Mouse (Mus musculus) gastrocnemius, adult 8-10 months (tissue): ENCODE results near the gene Cacna1b. TPM values are rescaled to one million over a fixed set of nuclear protein-coding genes. Genes with fewer than 3 reads are reported as not detected.

Experiments
- DNase-seq, 2 experiments: peaks; one replicate each; pipeline ENCODE4 v3.0.0; 2022; ENCODE audit warnings: low spot score in 2 of 2
- total RNA-seq, 4 experiments: library from RNA; stranded (reverse); gene quantifications; 2 replicates each; pipeline ENCODE4 v1.2.4; 2022

Gene Cacna1b
- total RNA-seq, 4 experiments from 2014 or later: not detected

DNA sequence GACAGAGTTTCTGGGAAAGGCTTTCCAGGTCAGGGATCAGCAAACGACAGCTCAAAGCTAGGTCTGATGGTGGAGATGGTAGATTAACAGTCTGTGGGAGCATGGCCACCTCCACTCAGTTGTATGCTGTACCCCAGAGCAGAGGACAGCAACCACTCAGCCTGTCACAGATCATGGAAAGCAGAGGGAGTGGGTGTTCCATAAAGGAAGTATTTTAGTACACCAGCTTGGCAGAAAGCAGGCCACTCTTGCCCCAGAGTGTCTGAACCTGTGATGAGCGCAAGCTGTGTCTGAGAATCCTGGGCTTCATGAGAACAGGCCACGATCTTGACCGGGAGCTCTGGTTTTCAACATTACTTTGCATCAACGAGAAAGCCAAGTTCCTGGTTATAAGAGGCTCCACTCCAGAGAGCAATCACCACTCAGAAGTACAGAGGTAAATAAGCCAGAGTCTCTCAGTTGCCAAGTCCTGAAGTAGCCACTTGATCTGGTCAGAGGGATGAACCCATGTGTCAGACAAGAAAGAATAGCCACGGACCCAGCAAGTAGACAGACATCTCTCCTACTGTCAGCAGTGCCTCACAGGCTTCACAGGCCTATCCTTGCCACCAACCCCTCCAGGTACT lies 103.7 kb downstream of the Cacna1b start:
- DNase-seq: no peak

DNA sequence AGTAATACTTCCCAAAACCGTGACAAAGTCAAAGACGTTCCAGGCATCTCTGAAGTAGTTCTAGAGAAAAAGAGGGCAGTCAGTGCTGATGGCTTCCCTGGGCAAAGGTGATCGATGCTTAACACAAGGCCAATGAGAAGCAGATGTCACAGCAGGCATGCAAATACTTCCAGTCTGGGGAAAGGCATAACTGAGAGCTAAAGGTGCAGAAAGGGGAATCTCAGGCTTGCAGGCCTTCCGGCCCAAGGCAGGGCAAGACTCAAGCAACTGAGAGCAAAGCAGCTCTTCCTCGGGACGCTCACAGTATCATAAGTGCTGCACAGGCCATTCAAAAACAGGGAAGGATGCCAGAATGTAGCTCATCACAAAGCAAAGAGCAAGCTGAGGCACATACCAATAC lies 114.4 kb downstream of the Cacna1b start:
- no peak for DNase-seq

DNA sequence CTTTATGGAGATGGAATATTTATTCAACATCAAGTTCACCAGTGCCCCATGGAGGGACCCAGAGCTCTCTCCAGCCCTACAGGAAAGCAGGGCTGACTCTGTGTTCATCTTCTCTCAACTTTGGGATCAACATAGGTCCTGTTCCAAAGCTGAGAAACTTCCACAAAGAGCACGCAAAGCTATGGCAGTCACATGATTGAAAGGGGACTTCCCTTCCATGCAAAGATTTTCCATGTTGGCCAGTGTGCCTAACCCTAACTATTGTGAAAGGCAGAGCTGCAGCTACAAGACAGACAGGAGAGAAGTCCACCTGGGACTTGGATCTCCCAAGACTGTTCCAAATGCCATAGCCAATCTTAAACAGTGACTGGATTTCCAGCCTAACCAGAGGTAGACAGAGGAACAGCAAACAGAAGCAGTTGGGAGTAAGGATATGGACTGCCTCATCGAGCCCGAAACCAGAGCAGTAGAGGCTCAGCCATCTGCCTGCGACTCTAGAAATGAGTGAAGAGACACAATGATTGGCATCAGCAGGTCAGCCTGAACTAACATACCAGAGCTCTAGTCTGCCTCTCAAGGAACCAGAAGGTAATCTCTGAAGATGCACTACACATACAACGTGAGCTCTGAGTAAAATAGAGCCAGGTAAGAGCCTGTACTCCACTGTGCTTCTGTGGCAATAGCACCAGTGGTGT lies 116.4 kb downstream of the Cacna1b start:
- DNase-seq: no peak

DNA sequence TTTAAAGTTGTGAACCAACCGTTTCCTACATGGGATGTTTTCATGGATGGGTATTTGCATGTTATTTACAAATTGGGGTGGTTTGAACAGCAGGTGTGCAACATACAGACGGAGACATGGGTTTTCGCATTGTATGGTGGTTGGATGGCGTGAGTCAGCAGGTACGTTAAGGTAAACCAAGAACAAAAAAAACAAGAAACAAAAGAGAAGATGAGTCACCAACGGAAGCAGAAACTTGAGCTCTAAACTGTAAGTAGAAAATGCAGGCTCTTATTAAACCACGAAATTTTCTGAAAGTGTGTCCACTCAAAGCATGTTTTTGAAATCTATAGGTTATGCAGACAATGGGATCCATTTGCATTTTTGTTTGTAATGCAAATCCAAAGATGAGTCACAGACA lies 120.1 kb downstream of the Cacna1b start:
- DNase-seq: no peak

DNA sequence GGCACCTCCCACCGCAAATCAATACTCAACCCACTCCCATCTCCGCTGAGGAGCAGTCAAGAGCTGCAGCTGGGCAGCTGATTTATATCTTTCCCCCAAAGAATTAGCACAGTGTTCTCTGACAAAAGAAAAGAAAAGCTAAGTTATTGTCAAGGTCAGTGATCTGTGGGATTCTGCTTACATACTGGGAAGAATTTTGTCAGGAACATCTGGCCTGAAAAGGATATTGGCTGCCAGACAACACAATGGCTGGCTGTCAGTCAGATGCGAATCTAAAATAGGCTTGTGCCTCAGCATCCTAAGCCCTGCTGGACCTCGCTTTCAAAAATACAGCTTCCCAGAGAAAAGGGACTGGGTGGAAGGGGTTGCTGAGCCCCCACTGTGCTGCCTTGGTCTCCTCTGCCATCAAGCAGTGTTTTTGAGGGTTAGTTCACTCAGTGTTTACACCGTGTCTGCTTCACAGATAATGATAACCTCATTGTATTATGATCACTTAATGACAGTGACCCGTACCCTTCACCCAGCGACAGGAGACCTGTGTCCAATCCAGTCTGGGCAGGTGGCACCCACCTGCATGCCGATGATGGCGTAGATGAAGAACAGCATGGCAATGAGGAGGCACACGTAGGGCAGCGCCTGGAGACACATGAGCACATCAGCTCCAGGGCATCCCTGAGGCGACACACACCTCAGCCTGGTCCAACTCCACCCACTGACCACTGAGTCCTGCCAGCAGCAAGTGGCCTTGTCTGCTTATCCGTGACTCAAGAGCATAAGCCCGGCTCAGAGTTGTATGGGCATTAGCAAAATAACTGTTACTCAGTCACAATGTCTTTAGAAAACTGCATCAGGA lies 124.6 kb downstream of the Cacna1b start:
- DNase-seq: no peak

DNA sequence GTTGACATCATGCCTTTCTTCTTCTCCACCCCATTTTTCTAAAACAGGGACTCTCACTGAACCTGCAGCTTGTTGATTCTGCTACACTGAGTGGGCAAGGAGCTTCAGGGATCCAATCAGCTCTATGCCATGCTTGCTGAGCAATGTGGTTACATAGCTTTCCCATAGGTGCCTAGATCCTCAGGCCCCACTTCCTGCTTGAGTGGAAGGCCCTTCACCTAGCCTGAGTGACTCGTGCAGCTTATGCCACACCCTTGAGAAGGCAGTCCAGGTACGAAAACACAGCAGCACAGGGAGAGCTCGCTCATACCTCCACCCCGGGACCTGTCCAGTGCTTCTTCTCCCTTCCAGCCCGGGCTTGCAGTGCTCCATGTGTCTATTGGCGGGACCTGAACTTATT lies 129.3 kb downstream of the Cacna1b start:
- no peak for DNase-seq

DNA sequence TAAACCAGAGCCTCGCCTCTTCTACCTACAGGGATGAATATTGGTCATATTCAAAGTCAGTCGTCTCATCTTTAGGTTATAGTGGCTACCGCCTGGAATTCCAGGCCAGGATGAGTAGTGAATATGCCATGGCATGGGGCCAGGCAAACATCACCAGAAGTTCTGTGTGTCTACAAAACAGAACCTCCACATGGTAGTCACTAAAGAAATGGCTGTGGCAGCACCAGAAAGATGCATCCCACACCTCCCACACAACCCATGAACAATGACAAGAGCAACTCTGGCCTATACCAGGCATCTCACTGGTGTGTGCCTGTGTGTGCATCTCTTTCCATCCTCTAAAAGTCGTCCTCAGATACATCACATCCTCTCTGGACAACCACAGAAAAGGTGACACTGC lies 145.8 kb downstream of the Cacna1b start:
- no peak for DNase-seq

DNA sequence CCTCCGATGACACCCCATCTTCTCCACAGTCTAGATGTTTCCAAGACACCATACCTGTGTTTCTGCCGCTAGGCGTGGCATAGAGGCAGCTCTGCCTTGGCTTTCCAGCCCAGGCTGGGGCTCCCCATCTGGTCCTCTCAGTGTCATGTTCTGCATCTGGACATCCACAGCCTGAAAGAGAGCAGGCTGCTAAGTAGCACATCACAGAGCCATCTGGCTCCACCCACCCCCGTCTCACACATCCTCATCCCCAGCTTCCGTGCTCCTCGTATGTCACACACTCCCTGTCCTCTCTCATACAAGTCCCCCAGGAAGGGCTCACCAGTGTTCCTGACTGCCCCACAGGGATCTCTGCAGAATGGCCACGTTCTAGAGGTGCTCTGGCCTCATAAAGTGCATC lies 153.2 kb downstream of the Cacna1b start:
- no peak for DNase-seq

DNA sequence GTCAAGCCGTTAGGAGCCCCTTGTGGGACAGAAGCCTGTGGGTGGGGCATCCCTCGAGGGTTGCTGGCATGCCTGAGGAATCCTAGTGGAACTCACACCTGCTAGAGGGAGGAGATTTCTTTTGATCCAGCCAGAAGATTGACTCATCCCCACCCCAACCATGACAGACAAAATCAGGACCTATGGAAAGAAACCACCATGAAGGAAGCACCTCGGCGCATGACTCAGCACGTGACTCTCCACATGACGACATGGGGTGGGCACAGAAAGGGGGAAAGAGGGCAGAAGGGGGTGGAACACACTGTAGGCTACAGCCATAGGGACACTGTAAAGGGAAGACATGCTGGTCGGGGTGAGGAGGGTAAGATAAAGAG lies 154.2 kb downstream of the Cacna1b start:
- no peak for DNase-seq

DNA sequence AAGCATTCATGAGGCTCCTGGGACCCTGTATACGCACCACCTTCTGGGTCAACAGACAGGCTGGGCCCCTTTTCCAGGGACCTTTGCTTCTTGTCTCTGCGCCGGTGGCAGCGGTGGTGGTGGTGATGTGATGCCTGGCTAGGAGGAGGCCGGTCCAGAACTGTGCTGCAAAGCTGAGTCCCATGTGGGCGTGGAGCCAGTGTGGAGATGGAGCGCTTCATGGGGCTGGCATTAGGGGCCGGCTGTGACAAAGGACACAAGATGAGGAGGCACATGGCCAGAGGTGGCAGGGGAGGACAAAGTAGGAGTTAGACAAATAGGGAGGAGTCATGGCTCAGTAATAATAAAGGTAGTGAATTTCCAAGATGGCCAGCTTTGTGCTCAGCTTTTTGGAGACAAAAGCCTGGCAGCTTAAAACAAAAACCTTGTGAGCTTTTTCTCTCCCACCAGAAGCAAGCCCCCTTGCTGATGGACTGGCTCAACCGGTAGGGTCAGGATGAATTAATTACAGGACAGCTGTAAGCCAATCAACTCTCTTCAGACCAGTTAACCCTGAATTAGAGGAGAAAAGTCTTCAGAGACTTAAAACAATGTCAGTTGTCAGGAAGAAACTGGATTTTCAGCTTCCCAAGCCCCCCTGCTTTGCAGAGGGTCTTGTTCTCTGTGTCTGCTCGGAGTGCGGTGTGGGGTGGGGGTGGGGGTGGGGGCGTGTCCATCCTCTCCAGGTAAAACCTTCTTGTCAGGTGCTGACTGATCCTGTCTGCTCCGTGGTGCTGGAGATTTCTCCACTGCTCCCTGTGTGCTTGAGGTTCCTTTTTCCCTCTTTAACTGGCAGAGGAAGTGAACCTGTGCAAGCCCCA lies 154.8 kb downstream of the Cacna1b start:
- no peak for DNase-seq

DNA sequence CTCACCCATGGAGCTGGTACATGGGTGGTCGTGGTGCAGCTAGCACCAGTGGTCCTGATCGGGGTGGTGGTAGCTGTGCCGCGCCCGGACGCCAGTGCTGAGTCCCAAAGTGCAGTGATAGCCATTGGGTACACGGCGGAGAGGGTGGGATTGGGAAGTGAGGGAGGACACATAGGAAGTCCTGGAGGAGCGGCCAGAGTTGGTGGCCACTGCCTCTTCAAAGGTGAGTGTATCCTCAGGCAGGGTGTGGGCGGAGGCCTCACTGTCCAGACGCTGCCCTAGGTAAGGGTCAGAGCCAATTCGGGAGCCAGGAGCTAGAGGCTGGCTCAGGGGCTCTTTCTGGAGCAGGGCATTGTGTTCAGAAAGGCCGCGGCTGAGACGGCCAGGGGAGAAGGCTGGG lies 156.4 kb downstream of the Cacna1b start:
- DNase-seq: no peak

DNA sequence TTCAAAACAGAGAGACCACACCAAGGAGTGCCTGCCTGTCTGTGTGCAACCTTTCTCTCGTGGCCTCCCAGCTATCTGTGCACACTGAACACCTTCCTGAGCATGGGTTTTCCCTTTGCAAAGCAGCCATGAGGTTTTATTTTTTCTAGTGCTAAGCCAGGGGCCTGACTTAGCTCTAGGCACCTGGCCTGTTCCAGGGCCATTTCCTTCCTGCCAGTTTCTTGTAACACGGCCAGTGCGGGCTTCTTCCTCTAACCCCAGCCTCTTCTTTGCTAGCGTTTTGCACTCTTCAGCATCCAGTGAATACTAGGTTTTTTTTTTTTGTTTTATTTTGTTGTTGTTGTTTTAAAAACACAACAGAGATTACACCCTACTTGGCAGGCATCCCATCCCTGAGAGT lies 157.9 kb downstream of the Cacna1b start:
- DNase-seq: no peak

DNA sequence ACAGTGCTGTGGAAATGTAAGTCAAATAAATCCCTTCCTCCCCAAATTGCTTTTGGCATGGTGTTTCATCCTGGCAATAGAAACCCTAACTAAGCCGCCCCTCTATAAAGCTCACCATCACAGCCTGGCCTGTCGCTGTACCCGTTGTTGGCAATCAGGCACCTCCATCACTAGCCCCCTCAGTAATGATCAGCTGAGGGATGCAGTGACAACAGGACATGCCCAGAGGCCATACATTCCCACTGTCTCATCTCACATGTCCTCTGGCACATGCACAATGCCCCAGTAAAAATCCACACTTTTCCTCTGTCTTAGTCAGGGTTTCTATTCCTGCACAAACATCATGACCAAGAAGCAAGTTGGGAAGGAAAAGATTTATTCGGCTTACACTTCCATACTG lies 173.5 kb downstream of the Cacna1b start:
- DNase-seq: no peak

DNA sequence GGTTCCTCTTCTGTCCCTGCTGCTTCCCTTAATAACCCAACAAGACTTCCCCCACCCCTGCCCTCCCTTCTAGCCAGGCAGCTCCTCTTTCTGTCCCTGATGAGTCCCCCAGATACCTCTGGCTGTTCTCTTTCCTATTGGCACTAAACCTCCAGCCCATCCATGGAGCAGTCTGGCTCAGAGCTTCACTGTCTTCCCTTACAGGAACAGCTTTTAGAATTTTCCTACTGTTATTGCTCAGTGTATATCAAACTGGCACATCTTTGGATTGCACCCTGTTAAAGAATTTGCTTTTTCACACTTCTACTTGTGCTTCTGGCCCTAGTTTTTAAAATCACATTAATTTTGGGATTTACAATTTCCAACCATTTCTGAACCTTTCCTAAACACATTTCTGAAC lies 175.0 kb downstream of the Cacna1b start:
- DNase-seq: no peak

DNA sequence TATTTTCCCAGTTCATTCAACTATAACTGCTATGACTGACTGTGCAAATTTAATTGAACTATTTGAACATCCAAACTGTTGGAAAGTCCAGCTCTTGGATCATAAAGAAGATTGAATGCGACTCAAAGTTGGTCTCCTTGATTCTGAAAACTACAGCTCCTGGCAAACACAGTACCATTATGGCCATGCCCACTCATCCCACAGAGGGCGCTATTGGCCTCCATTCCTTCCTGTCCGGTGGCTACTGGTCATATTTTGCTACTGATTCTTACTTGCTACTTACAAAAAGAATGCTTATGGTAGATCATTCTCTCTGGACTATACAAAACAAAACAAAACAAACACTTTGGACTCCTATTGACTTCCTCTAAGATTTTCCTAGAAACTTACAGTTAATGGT lies 188.3 kb downstream of the Cacna1b start:
- DNase-seq: peak in 1 of 2 experiments; percentile 7

DNA sequence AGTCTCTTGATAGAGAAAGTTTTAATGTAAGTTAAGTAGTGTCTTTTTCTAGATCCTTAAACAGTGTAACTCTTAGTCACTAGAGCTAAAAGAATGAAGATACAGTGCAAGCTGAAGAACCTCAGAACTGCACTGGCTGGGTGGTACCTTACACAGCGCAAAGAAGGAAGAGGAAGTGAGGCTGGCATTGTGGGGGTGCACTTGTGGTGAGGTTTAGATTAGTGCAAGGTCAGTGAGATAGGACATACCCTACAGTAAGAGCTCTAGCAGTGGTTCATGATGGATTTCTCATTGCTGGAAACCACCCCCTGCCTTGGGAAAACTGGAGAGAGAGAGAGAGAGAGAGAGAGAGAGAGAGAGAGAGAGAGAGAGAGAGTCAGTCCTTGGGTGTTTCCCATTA lies 192.0 kb downstream of the Cacna1b start:
- no peak for DNase-seq

DNA sequence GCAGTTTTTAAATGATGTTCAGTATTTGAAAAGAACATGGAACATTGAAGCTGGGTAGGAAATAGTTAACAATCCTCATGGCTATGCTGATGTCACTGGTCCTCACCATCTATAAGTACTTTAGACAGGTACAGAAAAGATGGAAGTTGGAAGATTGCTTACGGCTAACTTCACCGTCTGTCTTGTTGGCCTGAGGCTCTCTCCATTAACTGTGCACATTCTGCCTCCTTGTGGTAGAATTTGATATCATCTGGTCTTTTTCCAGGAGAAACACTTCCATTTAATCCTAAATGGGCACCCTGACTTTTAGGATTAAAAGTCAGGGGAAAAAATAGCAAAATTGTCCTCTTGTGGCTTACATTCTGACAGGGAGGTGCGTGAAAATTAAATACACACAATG lies 194.4 kb downstream of the Cacna1b start:
- DNase-seq: no peak

DNA sequence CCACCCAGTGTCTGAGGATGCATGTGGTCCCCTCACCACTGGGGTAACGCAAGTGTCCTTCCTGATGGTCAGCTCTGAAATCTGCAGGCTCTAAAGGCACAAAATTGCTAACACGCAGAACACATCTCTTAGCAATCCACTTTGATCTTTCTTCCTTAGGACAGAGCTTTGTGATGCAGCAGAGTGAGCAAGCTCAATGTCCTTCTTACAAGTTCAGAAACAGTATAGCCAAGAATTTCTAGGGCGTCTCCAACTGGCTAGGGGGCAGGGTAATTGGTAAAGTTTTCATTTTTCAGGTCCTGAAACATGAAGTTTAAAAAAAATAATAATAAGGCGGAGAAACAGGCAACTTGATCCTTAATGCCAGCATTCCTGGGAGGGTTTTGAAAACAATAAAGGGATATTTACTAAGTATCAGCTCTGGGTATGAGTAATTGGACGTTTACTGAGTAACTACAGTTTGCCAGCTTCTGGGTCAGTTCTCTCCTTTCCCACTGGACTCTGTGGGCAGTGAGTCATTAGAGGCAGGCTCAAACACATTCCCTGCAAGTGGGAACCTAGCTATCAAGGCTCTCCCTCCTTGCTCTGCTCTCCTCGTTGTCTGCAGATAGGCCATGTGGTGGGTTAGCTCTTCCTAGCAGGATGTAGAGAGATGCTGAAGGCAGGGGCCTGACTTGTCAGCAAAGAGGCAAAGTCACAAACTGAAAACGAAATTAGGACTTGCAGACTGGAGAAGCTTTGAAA lies 200.2 kb downstream of the Cacna1b start:
- DNase-seq: no peak

DNA sequence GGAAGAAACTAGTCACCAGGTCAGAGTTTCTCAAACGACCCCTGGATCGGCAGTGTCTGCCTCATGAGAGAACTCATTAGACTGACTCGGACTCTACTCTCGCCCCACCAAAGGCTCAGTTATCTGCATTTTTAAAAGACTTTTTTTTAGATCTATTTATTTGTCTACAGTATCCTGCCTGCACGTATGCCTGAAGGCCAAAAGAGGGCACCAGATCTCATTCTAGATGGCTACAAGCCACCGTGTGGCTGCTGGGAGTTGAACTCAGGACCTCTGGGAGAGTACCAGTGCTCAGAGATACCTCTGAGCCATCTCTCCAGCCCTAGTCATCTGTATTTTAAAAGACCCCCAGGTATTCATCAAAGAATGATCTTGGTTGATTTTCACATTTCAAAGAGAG lies 201.0 kb downstream of the Cacna1b start:
- no peak for DNase-seq

DNA sequence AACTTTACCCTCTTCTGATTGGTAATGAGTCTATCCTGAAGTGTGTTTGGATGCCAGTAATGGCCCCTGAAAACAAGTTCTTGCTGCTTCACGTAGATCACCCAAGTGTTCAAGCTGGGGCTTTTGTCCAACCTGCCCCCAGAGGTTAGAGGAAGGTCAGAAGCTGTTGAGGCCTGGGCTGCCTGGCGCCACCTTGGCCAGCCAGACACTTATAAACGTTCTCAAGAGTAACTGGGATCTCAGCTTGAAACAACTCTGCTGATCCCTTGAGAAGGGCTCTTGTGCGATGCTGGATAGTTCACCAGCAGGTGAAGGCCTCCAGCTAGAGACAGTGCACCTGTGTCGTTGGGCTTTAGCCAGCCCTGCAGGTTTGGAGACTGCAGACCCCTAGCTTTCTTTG lies 202.8 kb downstream of the Cacna1b start:
- DNase-seq: no peak

DNA sequence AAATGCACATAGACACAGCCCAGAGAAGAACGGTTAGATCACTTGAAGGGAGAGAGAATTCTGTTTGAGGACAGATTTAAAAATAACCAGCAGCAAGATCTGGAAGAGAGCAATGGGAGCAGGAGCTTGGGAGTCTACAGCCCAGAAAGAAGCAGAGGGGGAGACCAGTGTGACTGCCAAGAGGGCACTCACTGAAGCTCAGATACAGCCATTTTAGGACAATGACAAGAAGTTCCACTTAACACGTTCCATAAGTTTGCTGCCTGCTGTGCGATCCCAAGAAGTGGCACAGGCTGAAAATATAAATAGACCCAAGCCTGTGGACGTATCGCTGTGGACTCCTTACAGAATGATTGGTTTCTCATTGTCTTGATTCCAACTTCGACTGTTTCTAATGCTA lies 206.6 kb downstream of the Cacna1b start:
- DNase-seq: no peak
